Mouse (Mus musculus) adrenal gland, adult 8-10 months (tissue): ENCODE data around the gene Pnkd. TPM values are rescaled to one million over a fixed set of nuclear protein-coding genes. Genes with fewer than 3 reads are reported as not detected.

Experiments
- DNase-seq: peaks from one replicate; pipeline ENCODE4 v3.0.0; 2022
- total RNA-seq, 4 experiments: library from RNA; stranded (reverse); gene quantifications; 2 replicates each; pipeline ENCODE4 v1.2.4; 2022

The Pnkd gene
- total RNA-seq, result 10 to 100 TPM; 68.1 to 76.1 (median 74.6) TPM

DNA sequence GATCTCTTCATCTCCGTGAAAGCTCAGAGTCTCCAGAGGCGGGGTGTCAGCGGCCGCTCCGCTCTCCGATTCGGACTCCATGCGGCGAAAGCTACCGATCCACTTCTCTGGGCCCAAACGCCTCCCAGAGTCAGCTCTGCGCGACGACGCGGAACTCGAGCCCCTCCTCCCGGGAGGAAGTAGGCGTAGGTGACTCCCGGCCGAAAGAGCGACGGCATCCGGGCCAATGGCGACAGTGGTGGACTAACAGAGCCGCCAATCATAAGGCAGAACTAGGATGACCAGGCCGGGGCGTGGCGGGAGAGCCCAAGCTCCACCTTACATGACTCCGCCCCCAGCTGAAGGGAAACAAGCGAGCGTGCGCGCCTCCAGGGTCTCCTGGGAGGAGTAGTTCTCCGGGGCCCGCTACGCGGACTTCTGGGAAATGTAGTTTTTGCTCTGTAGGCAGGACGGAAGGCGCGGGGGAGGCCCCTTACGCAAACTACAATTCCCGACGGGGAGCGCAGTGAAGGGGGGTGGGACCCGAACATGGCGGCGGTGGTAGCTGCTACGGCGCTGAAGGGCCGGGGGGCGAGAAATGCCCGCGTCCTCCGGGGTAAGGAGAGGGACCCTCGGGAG, at the start of gene Pnkd, which contains the start of gene Aamp:
Pnkd (plus strand) TSS at position 388 of the 618 bp plus-strand sequence.
Aamp (minus strand) TSS at position 196 of the 618 bp plus-strand sequence.
- DNase-seq, result peak; percentile 100

DNA sequence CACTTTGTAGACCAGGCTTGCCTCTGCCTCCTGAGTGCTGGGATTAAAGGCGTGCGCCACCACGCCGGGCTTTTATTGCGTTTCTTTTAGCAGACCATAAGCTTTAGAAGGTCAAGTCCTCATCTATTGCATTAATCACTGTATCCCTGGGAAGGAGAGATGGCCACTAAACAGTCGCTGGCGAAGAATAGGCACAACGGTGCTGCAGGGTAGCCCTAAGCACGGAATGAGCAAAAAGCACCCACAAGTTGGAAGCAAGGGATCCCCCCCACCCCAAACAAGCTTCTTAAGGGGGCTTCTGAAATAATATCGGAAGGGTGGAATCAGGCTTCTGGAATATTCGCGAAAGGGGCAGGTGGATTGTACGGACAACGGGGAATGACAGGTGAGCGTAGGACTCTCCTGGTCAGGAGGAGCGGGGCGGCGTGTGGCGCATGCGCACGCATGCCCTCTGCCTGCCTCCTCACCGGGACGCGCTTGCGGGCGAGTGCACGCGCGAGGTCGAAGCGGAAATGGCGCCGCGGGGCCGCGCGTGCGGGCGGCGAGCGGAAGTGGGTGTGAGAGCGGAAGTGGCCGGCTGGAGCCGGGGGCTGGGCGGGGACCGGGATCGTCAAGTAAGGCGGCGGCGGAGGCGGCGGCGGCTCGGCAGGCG, 48.7 kb upstream of the Pnkd start, which contains the start of gene Arpc2:
Arpc2 (plus strand) TSS at position 147 of the 652 bp plus-strand sequence.
- peak; percentile 96 for DNase-seq

DNA sequence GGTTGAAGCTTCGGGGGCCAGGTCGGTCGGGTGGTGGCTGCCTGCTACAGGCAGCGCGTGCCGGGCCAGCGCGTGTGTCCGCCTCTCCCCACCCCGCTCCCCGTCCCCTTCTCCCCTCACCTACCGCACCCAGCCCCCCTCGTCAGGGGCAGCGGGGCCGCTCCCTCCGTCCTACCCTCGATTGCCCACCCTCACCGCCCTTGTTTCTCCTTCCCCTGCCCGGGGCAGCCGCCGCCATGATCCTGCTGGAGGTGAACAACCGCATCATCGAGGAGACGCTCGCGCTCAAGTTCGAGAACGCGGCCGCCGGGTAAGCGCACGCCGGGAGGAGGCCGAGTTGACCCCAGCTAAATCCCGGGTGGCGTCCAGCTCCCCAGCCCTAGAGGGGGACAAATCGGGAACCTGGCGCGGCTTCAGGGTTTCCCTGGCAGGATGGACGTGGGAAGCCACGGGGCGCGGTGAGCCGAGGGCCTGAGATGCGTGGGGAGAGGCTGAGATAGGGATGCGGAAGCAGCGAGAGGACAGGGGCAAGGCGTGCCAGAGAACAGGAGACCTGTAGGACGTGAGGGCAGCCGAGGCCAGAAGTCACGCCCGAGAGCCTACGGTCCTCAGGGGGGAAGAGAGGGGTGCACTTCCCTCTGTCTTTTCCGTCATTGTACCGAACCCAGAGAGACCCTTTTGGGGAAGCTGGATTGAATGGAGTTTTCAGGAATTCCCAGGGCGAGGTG, 48.0 kb upstream of the Pnkd start:
- DNase-seq, result peak; percentile 34

DNA sequence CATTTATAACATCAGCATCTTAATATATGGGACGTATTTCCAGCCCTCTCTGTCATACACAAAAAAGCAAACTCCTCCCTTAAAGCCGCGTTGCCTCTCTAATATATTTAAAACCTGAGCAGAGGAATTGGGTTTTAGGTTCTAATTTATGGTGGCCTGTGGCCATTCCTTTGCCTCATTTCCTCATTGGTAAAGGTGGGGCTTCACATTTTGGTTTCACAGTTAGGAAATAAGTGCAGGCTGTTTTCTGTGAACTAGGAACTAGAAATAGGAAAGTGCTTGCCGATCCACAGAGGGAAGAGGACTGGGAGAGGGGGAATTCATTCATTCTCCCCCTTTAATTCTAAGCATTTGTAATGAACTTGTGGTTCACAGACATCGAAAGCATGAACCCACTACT, 47.1 kb upstream of the Pnkd start:
- no peak for DNase-seq

DNA sequence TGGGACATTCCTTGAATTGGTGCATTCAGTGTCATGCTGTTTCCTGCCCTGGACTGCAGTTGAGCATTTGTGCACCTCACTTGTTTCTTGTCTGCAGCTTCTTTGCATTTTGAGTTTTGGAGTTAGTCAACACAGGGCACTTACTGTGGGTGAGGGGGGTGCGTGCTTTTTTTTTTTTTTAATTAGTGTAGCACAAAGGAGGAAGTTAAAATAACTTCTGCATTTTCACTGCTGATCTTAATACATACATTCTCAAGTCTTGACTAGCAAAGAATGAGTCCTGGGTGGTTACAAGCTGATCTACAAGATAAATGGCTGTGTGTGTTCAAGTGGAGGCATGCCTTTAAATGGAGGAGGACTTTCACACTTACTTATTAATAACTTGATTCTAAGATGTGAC, 46.6 kb upstream of the Pnkd start:
- no peak for DNase-seq

DNA sequence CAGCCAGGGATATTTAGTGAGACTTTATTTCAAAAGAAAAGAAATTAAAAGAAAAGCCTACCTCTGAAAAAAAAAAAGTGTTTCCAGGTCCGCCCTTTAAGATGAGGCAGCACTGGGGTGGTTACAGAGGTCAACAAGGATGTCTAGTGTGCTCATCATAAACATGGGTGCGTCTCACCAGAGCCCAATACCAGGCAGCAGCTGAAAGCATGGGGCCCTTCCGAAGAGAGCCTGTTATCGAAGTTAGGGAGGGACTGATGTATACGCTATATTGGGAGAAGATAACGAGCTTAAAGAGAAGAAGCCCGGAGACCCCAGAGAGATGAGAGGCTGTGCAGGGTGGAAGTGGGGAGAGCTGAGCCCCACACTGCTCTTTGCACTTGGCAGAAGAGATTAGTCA, 45.6 kb upstream of the Pnkd start:
- DNase-seq, result no peak

DNA sequence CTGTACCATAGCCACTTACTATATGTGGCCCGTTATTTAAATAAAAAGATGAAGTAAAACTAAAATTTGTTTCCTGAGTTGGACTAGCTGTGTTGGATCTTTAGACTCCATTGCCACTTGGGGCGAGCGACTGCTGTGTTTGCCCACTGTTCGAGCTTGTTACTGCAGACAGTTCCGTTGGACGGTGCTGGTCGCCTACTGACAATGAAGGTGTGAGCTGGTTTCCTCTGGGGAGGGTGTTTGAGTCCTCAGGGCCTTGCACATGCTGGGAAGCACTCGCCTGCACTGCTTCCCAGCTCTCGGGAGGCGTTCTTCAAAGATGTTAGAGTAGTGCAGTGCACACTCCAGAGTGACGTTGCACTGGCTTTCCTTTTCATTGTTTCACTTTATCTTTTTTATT, 45.1 kb upstream of the Pnkd start:
- no peak for DNase-seq

DNA sequence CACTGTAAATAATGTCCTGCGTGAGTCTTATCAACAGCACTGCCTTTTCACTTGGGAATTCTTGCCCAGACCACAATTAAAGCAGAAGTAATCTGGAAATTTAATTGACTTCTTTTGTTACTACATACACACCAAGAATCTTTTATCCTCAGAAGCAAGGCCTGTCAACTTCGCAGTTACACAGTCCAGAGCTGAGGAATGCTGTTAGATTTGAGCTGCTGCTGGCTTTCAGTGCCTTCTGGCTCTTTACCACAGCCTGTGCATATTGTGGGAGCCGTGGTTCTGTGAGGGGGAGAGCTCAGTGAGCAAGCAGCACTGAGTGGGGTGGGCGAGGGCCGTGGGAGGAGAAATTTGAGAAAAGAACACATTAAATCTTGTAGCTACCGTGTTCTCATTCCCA, 44.4 kb upstream of the Pnkd start:
- no peak for DNase-seq

DNA sequence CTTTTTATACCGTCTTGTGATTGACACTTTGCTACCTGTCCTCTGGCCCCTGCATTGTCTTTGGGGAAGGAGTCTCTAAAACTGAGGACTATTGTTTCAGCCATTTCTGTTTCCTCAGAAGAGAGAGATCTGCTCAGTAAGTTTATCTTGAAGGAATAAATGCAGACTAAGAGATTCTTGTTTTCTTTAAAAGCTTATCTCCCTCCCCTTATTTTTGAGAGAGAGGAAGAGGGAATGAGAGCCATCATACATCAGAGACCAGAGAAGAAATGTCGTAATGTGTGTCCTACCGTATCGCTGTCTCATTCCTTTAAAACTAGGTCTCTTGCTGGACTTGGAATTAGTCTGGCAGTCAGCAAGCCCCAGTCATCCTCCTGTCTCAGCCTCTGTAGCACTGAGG, 43.9 kb upstream of the Pnkd start:
- no peak for DNase-seq

DNA sequence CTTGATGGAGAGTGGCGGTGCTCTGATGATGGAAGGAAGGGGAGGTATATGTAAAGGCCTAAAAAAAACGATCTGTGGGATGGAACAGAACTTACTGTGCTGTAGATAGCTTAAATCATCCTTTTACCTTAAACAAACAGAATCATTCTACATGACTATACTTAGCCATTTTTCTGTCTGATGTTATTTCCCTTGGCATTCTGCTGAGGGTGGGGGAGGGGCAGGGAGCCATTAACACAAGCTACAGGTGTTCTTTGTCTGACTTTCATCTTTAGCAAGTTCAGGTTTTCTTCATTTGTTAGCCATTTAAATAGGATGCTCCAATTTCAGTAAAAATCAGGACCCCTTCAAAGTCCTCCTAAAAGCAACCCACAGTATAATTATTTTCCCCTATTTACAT, 39.2 kb upstream of the Pnkd start:
- no peak for DNase-seq

DNA sequence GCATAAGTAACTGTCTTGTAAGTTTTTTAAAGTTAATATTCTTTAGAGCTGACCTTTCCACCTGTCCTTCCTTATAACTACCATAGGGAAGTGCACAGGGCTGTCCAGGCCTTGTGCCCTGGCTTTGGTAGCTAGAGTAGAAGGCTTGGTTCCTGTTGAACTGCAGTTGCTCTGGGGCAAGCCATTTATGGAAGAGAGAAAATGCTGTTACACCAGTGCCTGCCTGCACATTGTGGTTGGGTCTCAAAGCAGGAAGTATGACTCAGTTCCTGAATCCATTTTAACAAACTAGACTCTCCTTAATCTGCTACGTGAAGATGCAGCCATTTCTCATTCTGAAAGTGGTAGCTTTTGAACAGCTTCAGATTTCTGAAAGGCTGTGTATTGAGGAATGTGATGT, 35.9 kb upstream of the Pnkd start:
- DNase-seq, result peak; percentile 23

DNA sequence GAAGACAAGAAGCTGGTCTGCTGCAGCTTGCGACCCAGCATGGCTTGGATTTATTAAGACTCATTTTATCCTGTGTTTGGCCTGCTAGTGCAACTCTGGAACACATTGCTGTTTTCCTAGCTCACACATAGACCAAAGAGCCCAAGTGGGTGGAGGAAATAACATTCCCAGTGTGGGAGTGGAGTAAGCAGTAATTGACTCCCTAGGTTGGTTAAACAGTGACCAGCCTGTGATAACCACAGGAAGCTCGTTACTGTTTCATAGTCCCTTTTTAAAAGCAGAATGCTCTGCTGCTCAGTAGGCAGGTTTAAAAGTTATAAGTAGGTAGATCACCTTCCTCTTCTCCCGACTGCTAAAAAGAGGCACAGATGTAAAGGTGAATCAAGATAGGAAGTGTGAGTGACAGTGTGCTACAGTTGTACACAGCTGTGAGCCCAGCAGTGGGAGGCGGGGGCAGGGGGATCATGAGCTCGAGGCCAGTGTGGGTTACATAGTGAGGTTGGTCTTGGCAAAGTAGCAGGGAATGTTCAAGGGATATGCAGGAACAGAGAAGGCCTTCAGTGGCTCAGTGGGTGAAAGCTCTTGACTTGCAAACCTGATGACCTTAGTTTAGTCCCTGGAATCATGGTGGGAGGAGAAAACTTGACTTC, 35.3 kb upstream of the Pnkd start:
- DNase-seq, result no peak

DNA sequence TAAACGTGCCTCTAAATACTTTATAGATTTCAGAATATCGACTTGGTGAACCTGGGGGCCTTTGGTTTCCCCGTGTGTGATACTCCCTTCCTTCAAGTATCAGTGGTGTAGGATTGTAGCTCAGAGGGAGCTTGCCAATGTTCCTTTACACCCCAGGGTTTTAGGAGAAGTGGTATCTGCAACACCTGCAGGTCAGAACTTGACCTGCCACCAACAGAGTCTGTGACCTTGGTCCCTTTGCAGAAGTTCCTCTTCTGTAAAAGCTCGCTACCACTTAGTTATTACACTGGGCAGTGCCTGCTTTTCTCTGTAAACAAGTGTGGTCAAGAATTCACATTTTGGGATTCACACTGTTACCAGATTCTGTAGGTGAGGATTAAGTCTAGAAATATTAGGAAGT, 34.6 kb upstream of the Pnkd start:
- DNase-seq, result no peak

DNA sequence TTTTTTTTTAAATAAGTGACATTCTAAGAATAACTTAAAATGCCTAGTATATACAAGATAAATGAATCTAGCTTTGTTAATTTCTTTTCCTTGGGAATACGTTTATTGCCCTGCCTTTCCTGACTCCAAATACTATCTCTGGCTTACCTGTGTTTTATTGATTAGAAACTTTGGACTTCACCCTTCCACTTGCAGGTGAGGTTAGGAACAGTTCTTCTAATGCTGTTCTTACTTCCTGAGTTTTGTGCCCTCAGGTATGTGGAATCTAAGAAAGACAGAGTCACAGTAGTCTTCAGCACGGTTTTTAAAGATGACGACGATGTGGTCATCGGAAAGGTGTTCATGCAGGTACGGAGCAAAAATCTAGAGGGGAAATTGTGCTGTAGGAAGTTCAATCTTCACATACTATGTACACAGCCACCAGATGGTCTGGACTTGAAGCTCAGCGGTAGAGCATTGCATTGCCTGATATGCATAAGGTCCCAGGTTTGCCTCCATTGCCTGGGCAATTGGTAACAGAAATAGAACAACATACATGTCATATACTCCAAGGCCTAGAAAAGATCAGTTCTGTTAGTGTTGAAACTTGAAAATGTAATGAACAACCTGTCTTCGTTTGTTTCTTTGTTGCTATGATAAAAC, 28.9 kb upstream of the Pnkd start:
- no peak for DNase-seq

DNA sequence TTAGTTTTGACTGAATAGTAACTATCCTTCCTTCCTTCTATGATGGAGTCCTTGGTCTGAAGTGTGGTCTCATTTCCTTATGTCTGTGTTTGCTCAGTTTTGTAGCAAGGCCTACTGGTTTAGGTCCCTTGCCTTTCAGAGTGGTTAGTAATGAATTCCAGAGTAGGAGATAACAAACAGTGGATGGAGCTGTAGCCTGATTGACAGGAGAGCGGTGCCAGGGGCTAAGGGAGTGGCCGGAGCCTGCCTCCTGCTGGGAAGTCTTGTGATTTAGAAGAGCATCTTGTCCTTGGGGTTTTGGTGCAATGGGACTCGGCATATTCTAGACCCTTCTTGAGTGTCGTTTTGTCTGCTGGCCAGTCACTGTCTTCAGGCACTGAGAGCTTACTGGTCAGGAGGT, 27.9 kb upstream of the Pnkd start:
- DNase-seq, result no peak

DNA sequence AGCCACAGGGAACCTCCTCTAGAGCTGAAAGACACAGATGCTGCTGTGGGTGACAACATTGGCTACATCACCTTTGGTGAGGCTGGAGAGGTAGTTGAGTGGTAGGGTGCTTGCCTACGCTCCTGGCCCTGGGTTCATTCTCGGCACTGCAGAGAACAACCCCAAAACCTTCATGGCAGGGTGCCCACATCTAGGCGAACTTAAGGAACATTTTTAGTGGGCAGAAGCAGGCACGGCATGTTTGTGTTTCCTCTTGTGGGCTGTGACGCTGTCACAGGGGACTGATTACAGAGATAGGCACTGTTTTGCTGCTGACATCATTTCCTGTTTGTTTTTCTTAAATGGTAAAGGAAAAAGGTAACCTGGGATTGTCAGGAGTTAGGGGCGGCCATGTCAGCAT, 22.2 kb upstream of the Pnkd start:
- no peak for DNase-seq

DNA sequence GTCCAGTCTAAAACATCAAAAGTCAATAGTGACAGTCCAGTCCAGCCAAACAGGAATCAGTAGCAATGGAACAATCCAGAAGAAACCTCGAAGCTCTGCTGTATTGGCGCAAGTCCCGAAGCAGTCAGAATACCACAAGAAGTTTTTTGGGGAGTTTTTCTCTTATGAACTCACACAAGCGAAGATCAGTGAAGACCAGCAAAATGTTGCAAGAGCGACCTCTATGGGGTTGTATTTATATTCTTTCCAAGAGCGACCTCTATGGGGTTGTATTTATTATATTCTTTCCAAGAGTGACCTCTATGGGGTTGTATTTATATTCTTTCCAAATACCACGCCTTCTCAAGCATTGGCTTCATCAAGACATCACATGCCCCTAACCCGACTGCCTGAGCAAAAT, 16.0 kb upstream of the Pnkd start:
- DNase-seq, result no peak

DNA sequence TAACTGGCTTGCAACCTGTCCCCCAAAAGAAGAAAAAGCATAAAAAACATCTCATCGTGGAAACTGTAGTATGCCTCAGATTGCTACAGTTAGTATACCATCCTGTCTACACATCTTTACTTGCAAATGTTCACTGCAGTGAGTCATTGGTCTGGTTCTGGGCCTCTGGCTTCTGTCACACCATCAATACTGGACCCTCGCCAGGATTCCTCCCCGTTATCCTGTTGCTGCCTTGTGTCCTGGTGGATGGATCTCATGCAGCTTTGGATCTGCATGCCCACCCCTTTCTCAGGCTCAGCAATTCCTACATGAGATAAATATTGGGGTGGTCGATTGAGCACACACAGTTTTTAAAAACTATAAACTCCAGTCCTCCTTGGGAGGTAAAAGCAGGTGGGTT, 13.1 kb upstream of the Pnkd start:
- DNase-seq, result no peak

DNA sequence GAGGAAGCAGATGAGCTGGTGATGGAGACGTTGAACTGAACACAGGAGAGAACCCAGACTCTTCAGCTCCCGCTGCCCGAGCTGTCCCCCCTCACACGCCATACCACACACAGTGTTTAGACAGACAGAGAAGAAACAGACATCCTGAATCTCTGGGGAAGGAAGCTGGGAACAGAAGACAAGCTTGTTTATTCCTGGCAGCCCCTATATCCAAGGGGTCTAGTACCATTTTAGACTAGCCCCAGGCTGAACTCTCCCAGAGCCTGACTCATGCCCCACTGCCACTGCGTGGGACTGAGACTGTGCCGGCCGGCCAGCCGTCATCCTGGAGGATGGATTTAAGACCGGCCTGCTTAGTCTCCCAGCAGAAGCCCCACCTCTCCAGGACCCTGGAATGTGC, 9.7 kb upstream of the Pnkd start:
- no peak for DNase-seq

DNA sequence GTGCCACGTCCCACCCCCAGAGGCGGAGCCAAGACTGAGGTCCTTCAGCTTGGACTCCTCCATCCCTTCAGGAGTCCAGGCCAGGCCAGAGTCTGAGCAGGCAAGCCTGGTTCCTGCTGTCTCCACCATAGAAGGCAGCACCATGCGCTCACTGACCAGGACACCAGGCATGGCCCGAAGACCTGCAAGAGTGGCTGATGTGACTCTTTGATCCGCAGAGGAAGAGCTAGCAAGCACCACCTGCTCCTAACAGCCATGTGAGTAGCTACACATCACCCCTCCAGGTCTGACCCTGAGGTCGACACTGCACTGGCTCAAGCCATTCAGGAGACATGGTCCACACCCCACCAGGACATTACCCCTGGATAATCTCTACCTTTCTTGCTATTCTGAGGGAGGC, 7.7 kb upstream of the Pnkd start:
- no peak for DNase-seq

DNA sequence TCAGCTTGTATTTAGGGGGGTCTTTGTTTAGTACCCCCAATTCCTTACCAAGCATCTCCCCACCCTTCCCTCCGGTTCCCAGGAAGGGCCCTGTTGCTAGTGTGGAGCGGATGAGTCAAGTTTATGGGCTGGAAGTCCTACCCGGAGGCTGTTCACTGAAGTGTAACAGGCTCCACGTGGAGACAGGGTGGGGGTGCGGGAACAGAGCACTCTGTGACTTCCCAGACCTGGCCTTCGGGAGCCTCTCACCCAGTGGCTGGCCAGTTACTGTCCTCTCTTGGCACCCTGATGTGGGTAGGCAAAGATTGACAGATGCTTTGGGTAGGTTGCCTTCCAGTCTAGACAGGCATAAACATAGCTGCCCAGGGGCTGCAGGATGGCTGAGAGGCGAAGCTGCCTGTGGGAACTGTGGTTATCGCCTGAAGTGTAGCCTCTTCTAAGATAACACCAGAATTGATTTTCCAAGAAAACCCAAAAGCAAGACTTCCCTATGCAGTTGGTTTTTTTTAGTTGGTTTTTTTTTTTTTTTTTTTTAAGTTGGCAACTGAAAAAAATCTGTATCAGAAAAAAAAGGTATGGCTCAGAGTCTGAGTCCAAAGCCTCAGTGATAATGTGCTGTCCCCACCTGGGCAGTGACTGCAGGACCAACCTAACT, 6.7 kb upstream of the Pnkd start:
- no peak for DNase-seq

DNA sequence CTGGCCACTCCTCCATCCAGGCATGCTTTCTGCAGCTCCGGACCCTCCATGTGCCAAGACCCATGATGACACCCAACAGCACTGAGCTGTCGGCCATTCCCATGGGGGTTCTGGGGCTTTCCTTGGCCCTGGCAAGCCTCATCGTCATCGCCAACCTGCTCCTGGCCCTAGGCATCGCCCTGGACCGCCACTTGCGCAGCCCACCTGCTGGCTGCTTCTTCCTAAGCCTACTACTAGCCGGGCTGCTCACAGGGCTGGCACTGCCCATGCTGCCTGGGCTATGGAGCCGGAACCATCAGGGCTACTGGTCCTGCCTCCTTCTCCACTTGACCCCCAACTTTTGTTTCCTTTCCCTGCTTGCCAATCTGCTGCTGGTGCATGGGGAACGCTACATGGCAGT, 6.2 kb upstream of the Pnkd start, which contains the start of gene Gpbar1:
Gpbar1 (plus strand) TSS at position 13 of the 400 bp plus-strand sequence.
- no peak for DNase-seq
